Mouse (Mus musculus): Measurements from ENCODE around the gene Zfp775.

GRCm38 (mm10) chr6:48596545-48597232 is 5.2 kb upstream of the Zfp775 start:
- TF ChIP-seq TAL1 (IDR thresholded peaks at IDR 0.05; ENCODE audit: low read length) (no peak), GATA1 (IDR thresholded peaks at IDR 0.05; ENCODE audit: low read length) (no peak)
